Mouse (Mus musculus): Measurements from ENCODE around the gene H13. TPM values are rescaled to one million over a fixed set of nuclear protein-coding genes. Genes with fewer than 3 reads are reported as not detected.

H13 gene
- polyA plus RNA-seq, 1 experiment from 2014 or later, result 129 TPM

DNA sequence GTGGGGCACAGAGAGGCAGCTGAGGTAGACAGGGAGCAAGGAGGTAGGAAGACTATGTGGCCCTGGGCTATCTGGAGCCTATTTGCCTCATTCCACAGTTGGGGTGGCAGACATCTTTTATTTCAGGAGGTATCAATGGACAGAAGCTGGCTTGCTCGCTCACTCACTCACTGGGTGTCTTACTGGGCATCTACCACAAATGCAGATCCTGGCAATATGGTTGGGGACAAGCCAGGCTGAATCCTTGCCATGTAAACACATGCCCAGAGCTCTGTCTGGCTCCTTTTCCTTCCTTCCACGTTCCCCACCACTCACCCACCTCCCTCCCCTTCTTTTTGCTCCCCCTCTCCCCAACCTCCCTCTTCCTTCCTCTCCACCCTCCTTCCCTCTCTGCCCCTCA lies 88.2 kb downstream of the H13 start:
- Histone ChIP-seq H3K27me3 (no peaks in the 10 kb centered on the region), H3K27ac (no peak overlapping the region), H3K9ac (no peak overlapping the region), H3K4me3 (no peak overlapping the region), H3K4me2 (replicated peaks) (no peak overlapping the region), H3K9me3 (no peaks in the 10 kb centered on the region), H3K4me1 (peaks cover 18% of the 10 kb centered on the region), H3K36me3 (no peaks in the 10 kb centered on the region)
- 60% methylated on average over 2 of the region's 2 CpGs for WGBS
- ATAC-seq (ENCODE audit: insufficient number of reproducible peaks, insufficient read depth, low FRiP score, low TSS enrichment), result no peak

Other genes with a start within 250 kb of the H13 start
- gene Defb23, start 204.8 kb upstream of the H13 start, polyA plus RNA-seq (2016; fragmentation: Nextera tagmentation; extraction: Ambion mirVana), result not detected in 2 replicates
- gene Defb20, start 192.4 kb upstream of the H13 start, polyA plus RNA-seq (2016; fragmentation: Nextera tagmentation; extraction: Ambion mirVana), result not detected in 2 replicates
- gene Defb22, start 179.3 kb upstream of the H13 start, polyA plus RNA-seq (2016; fragmentation: Nextera tagmentation; extraction: Ambion mirVana), result not detected in 2 replicates
- not detected in 2 replicates for gene Defb26, start 157.8 kb upstream of the H13 start, polyA plus RNA-seq (2016; fragmentation: Nextera tagmentation; extraction: Ambion mirVana)
- gene Defb28, start 151.2 kb upstream of the H13 start, polyA plus RNA-seq (2016; fragmentation: Nextera tagmentation; extraction: Ambion mirVana), result not detected in 2 replicates
- not detected in 2 replicates for gene Defb29, start 129.4 kb upstream of the H13 start, polyA plus RNA-seq (2016; fragmentation: Nextera tagmentation; extraction: Ambion mirVana)
- not detected in 2 replicates for gene Gm17416, start 100.1 kb upstream of the H13 start, polyA plus RNA-seq (2016; fragmentation: Nextera tagmentation; extraction: Ambion mirVana)
- gene Defb21, start 96.7 kb upstream of the H13 start, polyA plus RNA-seq (2016; fragmentation: Nextera tagmentation; extraction: Ambion mirVana), result not detected in 2 replicates
- gene Defb19, start 89.1 kb upstream of the H13 start, polyA plus RNA-seq (2016; fragmentation: Nextera tagmentation; extraction: Ambion mirVana), result not detected in 2 replicates
- gene Defb45, start 70.1 kb upstream of the H13 start, polyA plus RNA-seq (2016; fragmentation: Nextera tagmentation; extraction: Ambion mirVana), result not detected in 2 replicates
- not detected in 2 replicates for gene Defb36, start 65.1 kb upstream of the H13 start, polyA plus RNA-seq (2016; fragmentation: Nextera tagmentation; extraction: Ambion mirVana)
- not detected in 2 replicates for gene Defb25, start 46.4 kb upstream of the H13 start, polyA plus RNA-seq (2016; fragmentation: Nextera tagmentation; extraction: Ambion mirVana)
- 1.1 and 1.6 TPM in 2 replicates for gene Rem1, start 42.5 kb upstream of the H13 start, polyA plus RNA-seq (2016; fragmentation: Nextera tagmentation; extraction: Ambion mirVana)
- gene Mcts2, start 17.6 kb downstream of the H13 start, polyA plus RNA-seq (2016; fragmentation: Nextera tagmentation; extraction: Ambion mirVana), result 36.4 and 38.9 TPM in 2 replicates
- gene Id1, start 66.8 kb downstream of the H13 start, polyA plus RNA-seq (2016; fragmentation: Nextera tagmentation; extraction: Ambion mirVana), result 168 and 170 TPM in 2 replicates
- gene Cox4i2, start 84.7 kb downstream of the H13 start, polyA plus RNA-seq (2016; fragmentation: Nextera tagmentation; extraction: Ambion mirVana), result 14.3 and 14.5 TPM in 2 replicates
- 104 and 105 TPM in 2 replicates for gene Bcl2l1, start 162.3 kb downstream of the H13 start, polyA plus RNA-seq (2016; fragmentation: Nextera tagmentation; extraction: Ambion mirVana)
- gene Tpx2, start 178.5 kb downstream of the H13 start, polyA plus RNA-seq (2016; fragmentation: Nextera tagmentation; extraction: Ambion mirVana), result 92.4 and 106 TPM in 2 replicates
- gene Mylk2, start 241.9 kb downstream of the H13 start, polyA plus RNA-seq (2016; fragmentation: Nextera tagmentation; extraction: Ambion mirVana), result 0.06 TPM in 1 of 2 replicates, not detected in the other